Mouse (Mus musculus): Measurements from ENCODE around the gene Asphd1. TPM values are rescaled to one million over a fixed set of nuclear protein-coding genes. Genes with fewer than 3 reads are reported as not detected.

Asphd1 gene
- polyA plus RNA-seq (2014; fragmentation: Nextera tagmentation; extraction: Ambion mirVana) = 1.2 and 1.5 TPM in 2 replicates

GRCm38 (mm10) chr7:126949403-126949792 lies at the start of gene Asphd1:
Asphd1 (minus strand) TSS chr7:126949582.
- no peak for DNase-seq (ENCODE audit: low spot score, missing footprints)

DNA sequence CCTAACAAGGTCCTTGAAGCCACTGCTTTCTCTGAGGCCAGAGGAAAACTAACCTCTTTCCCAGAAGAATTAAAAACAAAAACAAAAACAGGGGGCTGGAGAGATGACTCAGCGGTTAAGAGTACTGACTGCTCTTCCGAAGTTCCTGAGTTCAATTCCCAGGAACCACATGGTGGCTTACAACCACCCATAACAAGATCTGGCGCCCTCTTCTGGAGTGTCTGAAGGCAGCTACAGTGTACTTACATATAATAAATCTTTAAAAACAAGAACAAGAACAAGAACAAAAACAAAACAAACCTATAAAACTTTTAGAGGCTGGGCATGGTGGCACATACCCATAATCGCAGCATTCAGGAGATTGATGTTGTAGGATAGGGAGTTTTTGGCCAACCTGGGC lies 47.1 kb upstream of the Asphd1 start:
- 79% methylated on average over 4 of the region's 4 CpGs for WGBS
- Histone ChIP-seq H3K4me3 (ENCODE audit: low read depth, low read length) (no peak overlapping the region), H3K4me2 (no peak overlapping the region), H3K36me3 (ENCODE audit: control insufficient read depth, insufficient read depth, low read length) (no peaks in the 10 kb centered on the region), H3K27me3 (ENCODE audit: control insufficient read depth, insufficient read depth, low read length) (no peaks in the 10 kb centered on the region), H3K4me1 (ENCODE audit: control insufficient read depth, insufficient read depth, low read length) (no peaks in the 10 kb centered on the region), H3K9ac (ENCODE audit: low read length) (no peak overlapping the region), H3K27ac (ENCODE audit: low read depth, low read length) (no peak overlapping the region), H3K9me3 (ENCODE audit: control insufficient read depth, low read length) (no peaks in the 10 kb centered on the region; the same call in 1 of the 2 replicates)
- ATAC-seq (ENCODE audit: low FRiP score) = no peak
- no peak for DNase-seq (ENCODE audit: low spot score, missing footprints)

More at GRCm38 (mm10) chr7:126949403-126949792, at the start of gene Asphd1:
- peak within 1 kb of the TSS; percentile 53 for H3K4me2 ChIP-seq
- 2% methylated on average over 21 of the region's 21 CpGs for WGBS
- H3K9ac ChIP-seq (ENCODE audit: low read length) = peak within 1 kb of the TSS; percentile 43
- 0 out of 2 replicates have a peak, but pooled peaks cover 3% of the 10 kb centered on the region for H3K36me3 ChIP-seq (ENCODE audit: control insufficient read depth, insufficient read depth, low read length)
- peak within 1 kb of the TSS; percentile 23 for H3K4me3 ChIP-seq (ENCODE audit: low read depth, low read length)
- peak; percentile 66 for ATAC-seq (ENCODE audit: low FRiP score)
- no peaks in the 10 kb centered on the region for H3K9me3 ChIP-seq (ENCODE audit: control insufficient read depth, low read length)
- peaks cover 6% of the 10 kb centered on the region for H3K4me1 ChIP-seq (ENCODE audit: control insufficient read depth, insufficient read depth, low read length)
- peak within 1 kb of the TSS; percentile 47 for H3K27ac ChIP-seq (ENCODE audit: low read depth, low read length)
- peaks cover 22% of the 10 kb centered on the region for H3K27me3 ChIP-seq (ENCODE audit: control insufficient read depth, insufficient read depth, low read length)

- no peak overlapping the region for H3K27ac ChIP-seq (ENCODE audit: low read depth, low read length)
- no peak for DNase-seq (ENCODE audit: low spot score, missing footprints)
- 70% methylated on average over 8 of the region's 8 CpGs for WGBS
- H3K36me3 ChIP-seq (ENCODE audit: control insufficient read depth, insufficient read depth, low read length) = no peaks in the 10 kb centered on the region
- ATAC-seq (ENCODE audit: low FRiP score) = no peak
- H3K4me2 ChIP-seq = no peak overlapping the region
- H3K9me3 ChIP-seq (ENCODE audit: control insufficient read depth, low read length) = no peaks in the 10 kb centered on the region
- H3K9ac ChIP-seq (ENCODE audit: low read length) = no peak overlapping the region
- no peaks in the 10 kb centered on the region for H3K27me3 ChIP-seq (ENCODE audit: control insufficient read depth, insufficient read depth, low read length)
- no peak overlapping the region for H3K4me3 ChIP-seq (ENCODE audit: low read depth, low read length)
- H3K4me1 ChIP-seq (ENCODE audit: control insufficient read depth, insufficient read depth, low read length) = no peaks in the 10 kb centered on the region
These were observed 39.4 kb upstream of the Asphd1 start for GRCm38 (mm10) chr7:126988816-126989215.

DNA sequence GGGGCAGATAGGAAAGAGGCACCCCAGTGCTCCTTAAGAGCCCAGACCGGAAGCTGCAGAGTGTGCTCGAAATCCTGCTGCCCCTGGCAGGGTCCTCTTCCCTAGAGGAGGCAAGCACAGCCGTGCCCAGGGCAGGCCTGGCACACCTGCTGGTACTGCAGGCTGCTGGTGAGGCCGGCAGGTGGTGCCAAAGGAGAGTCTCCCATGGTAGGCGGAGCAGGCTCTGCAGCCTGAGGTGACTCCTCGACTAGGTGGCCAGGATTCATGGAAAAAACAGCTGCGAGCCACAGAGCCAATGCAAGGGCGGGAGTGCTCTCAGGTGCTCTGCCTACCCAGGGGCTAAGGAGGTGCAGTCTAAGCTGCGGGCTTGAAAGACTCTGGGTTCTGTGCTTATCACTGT lies 36.9 kb upstream of the Asphd1 start:
- DNase-seq (ENCODE audit: low spot score, missing footprints) (no peak), ATAC-seq (ENCODE audit: low FRiP score) (no peak)

GRCm38 (mm10) chr7:126984667-126985444 lies 35.5 kb upstream of the Asphd1 start:
- DNase-seq (ENCODE audit: low spot score, missing footprints) (no peak), ATAC-seq (ENCODE audit: low FRiP score) (no peak)
- Histone ChIP-seq H3K4me3 (ENCODE audit: low read depth, low read length) (no peak overlapping the region), H3K27ac (ENCODE audit: low read depth, low read length) (no peak overlapping the region), H3K36me3 (ENCODE audit: control insufficient read depth, insufficient read depth, low read length) (peaks cover 4% of the 10 kb centered on the region), H3K27me3 (ENCODE audit: control insufficient read depth, insufficient read depth, low read length) (no peaks in the 10 kb centered on the region), H3K9me3 (ENCODE audit: control insufficient read depth, low read length) (no peaks in the 10 kb centered on the region), H3K4me1 (ENCODE audit: control insufficient read depth, insufficient read depth, low read length) (no peaks in the 10 kb centered on the region), H3K4me2 (no peak overlapping the region), H3K9ac (ENCODE audit: low read length) (no peak overlapping the region)
- WGBS = 61% methylated on average over 10 of the region's 10 CpGs

More for the DNA sequence above, 36.9 kb upstream of the Asphd1 start:
- no peak overlapping the region for H3K4me3 ChIP-seq (ENCODE audit: low read depth, low read length)
- H3K9me3 ChIP-seq (ENCODE audit: control insufficient read depth, low read length) = no peaks in the 10 kb centered on the region
- H3K27ac ChIP-seq (ENCODE audit: low read depth, low read length) = no peak overlapping the region
- no peaks in the 10 kb centered on the region for H3K36me3 ChIP-seq (ENCODE audit: control insufficient read depth, insufficient read depth, low read length)
- H3K9ac ChIP-seq (ENCODE audit: low read length) = no peak overlapping the region
- H3K4me2 ChIP-seq = no peak overlapping the region
- H3K27me3 ChIP-seq (ENCODE audit: control insufficient read depth, insufficient read depth, low read length) = no peaks in the 10 kb centered on the region
- WGBS = 51% methylated on average over 9 of the region's 9 CpGs
- H3K4me1 ChIP-seq (ENCODE audit: control insufficient read depth, insufficient read depth, low read length) = no peaks in the 10 kb centered on the region

DNA sequence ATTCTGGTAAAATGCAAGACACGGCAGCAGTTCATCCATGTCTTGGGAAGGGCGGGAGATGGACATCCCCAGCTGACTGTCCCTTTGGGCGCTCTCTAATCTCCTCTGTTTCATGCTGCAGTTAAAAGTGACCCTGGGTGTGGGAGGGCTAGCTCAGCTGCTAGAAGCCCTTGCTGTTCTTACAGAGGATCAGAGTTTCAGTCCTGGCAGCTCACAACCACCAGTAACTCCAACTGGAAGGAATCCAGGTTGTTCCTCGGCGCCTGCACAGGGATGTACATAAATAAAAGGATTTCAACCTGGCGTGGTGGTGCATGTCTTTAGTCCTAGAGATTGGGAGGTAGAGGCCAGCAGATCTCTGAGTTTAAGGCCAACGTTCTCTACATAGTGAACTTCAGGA lies 33.7 kb upstream of the Asphd1 start:
- 85% methylated on average over 7 of the region's 7 CpGs for WGBS
- DNase-seq (ENCODE audit: low spot score, missing footprints) = no peak

DNA sequence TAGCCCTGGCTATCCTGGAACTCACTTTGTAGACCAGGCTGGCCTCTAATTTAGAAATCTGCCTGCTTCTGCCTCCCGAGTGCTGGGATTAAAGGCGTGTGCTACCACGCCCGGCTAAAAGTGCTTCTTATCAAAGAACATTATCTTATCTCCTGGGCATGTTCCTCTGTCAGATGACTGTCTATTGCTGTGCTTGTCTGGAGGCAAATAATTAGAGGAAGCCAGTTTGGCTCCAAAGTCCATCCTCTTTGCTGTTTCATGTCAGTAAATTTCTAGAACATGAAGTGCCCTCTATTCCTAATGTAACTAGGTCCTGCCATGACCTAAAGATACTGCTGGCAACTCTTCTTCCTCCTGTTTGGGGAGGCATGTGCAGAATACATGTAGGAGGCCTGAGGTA lies 32.7 kb upstream of the Asphd1 start:
- ATAC-seq (ENCODE audit: low FRiP score) (no peak), DNase-seq (ENCODE audit: low spot score, missing footprints) (no peak)
- 87% methylated on average over 4 of the region's 4 CpGs for WGBS
- Histone ChIP-seq H3K9ac (ENCODE audit: low read length) (no peak overlapping the region), H3K4me3 (ENCODE audit: low read depth, low read length) (no peak overlapping the region), H3K27me3 (ENCODE audit: control insufficient read depth, insufficient read depth, low read length) (no peaks in the 10 kb centered on the region), H3K27ac (ENCODE audit: low read depth, low read length) (no peak overlapping the region), H3K4me2 (no peak overlapping the region), H3K4me1 (ENCODE audit: control insufficient read depth, insufficient read depth, low read length) (peaks cover 2% of the 10 kb centered on the region), H3K9me3 (ENCODE audit: control insufficient read depth, low read length) (no peaks in the 10 kb centered on the region), H3K36me3 (ENCODE audit: control insufficient read depth, insufficient read depth, low read length) (peaks cover 11% of the 10 kb centered on the region)

More for the DNA sequence above, 33.7 kb upstream of the Asphd1 start:
- Histone ChIP-seq H3K9me3 (ENCODE audit: control insufficient read depth, low read length) (no peaks in the 10 kb centered on the region), H3K4me1 (ENCODE audit: control insufficient read depth, insufficient read depth, low read length) (no peaks in the 10 kb centered on the region), H3K36me3 (ENCODE audit: control insufficient read depth, insufficient read depth, low read length) (peaks cover 11% of the 10 kb centered on the region), H3K4me2 (no peak overlapping the region), H3K9ac (ENCODE audit: low read length) (no peak overlapping the region), H3K4me3 (ENCODE audit: low read depth, low read length) (no peak overlapping the region), H3K27ac (ENCODE audit: low read depth, low read length) (no peak overlapping the region), H3K27me3 (ENCODE audit: control insufficient read depth, insufficient read depth, low read length) (no peaks in the 10 kb centered on the region)
- ATAC-seq (ENCODE audit: low FRiP score) = no peak

DNA sequence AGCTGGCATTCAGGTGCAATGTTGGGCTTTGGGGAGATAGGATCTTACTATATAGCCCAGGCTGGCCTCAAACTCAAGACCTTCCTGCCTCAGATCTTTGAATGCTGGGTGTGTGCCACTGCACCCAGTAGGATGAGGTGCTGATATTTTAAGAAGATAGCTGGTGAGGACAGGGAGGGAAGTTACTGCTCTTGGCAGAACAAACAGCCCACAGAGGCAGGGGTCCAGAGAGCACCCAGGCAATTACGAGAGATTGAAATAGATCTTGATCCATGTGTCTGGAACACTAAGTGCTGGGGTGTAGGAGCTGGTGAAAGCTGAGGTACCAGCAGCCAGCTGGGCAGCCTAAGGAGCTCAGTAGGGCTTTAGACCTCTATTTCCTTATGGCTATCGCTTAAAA lies 32.2 kb upstream of the Asphd1 start:
- no peak overlapping the region for H3K27ac ChIP-seq (ENCODE audit: low read depth, low read length)
- no peaks in the 10 kb centered on the region for H3K9me3 ChIP-seq (ENCODE audit: control insufficient read depth, low read length)
- DNase-seq (ENCODE audit: low spot score, missing footprints) (no peak), ATAC-seq (ENCODE audit: low FRiP score) (no peak)
- H3K27me3 ChIP-seq (ENCODE audit: control insufficient read depth, insufficient read depth, low read length) = no peaks in the 10 kb centered on the region
- whole genome bisulfite sequencing = 82% methylated on average over 2 of the region's 2 CpGs
- no peak overlapping the region for H3K4me3 ChIP-seq (ENCODE audit: low read depth, low read length)
- H3K4me1 ChIP-seq (ENCODE audit: control insufficient read depth, insufficient read depth, low read length) = peaks cover 4% of the 10 kb centered on the region
- no peak overlapping the region for H3K4me2 ChIP-seq
- H3K9ac ChIP-seq (ENCODE audit: low read length) = no peak overlapping the region
- H3K36me3 ChIP-seq (ENCODE audit: control insufficient read depth, insufficient read depth, low read length) = peaks cover 11% of the 10 kb centered on the region

DNA sequence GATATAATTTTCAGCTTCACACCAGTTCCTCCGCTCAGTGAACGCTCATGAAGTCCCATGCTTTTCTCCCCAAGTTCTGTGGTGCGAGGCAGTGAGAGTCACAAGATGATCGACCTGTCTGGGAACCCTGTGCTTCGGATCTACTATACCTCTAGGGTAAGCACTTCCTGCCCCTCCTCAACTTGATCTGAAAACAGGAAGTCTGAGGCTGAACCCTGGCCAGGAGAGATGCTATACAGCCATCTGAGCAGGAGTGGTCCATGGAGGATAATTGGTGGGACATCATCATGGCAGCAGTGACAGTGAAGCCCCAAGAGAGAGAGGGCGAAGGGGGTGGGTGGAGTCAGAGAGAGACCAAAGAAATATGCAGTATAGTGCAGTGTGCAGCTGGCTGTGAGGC lies 29.5 kb upstream of the Asphd1 start:
- no peak overlapping the region for H3K9ac ChIP-seq (ENCODE audit: low read length)
- WGBS = 95% methylated on average over 6 of the region's 6 CpGs
- no peaks in the 10 kb centered on the region for H3K27me3 ChIP-seq (ENCODE audit: control insufficient read depth, insufficient read depth, low read length)
- H3K4me2 ChIP-seq = no peak overlapping the region
- no peak overlapping the region for H3K4me3 ChIP-seq (ENCODE audit: low read depth, low read length)
- peaks cover 8% of the 10 kb centered on the region for H3K4me1 ChIP-seq (ENCODE audit: control insufficient read depth, insufficient read depth, low read length)
- H3K36me3 ChIP-seq (ENCODE audit: control insufficient read depth, insufficient read depth, low read length) = peaks cover 11% of the 10 kb centered on the region
- DNase-seq (ENCODE audit: low spot score, missing footprints) = no peak
- no peaks in the 10 kb centered on the region for H3K9me3 ChIP-seq (ENCODE audit: control insufficient read depth, low read length)
- no peak for ATAC-seq (ENCODE audit: low FRiP score)
- no peak overlapping the region for H3K27ac ChIP-seq (ENCODE audit: low read depth, low read length)
